Mouse (Mus musculus) MEL (cell line): ENCODE measurements around the gene Ppp1r1b. TPM values are rescaled to one million over a fixed set of nuclear protein-coding genes. Genes with fewer than 3 reads are reported as not detected.

ENCODE experiments used
- DNase-seq: peaks from one replicate; pipeline ENCODE4 v3.0.0; 2011; ENCODE audit warnings: low read depth, low spot score
- H3K27ac ChIP-seq: 2 replicates; pipeline ENCODE4 v1.5.1; 2012; ENCODE audit warnings: low read depth, mild to moderate bottlenecking, control low read depth, low read length, moderate library complexity; ENCODE audit not compliant: control insufficient read depth
- H3K27me3 ChIP-seq, 2 experiments: fragments of 150-350 bp in 1 of 2; sonication (generic) in 1 of 2; 2 replicates each; pipeline ENCODE4 v1.6.1; 2012; ENCODE audit warnings: low read length in 2 of 2, mild to moderate bottlenecking in 2 of 2, improper control_type of control experiment in 1 of 2, moderate library complexity in 1 of 2; ENCODE audit not compliant: insufficient read depth in 2 of 2, control insufficient read depth in 1 of 2
- H3K36me3 ChIP-seq, 2 experiments: 2 replicates each; pipeline ENCODE4 v1.6.1; 2012 to 2014; ENCODE audit warnings: low read length in 2 of 2, improper control_type of control experiment in 1 of 2, inconsistent platforms in 1 of 2, mild to moderate bottlenecking in 1 of 2; ENCODE audit not compliant: insufficient read depth in 2 of 2, control insufficient read depth in 1 of 2
- H3K4me1 ChIP-seq, 2 experiments: fragments of 150-350 bp in 1 of 2; sonication (generic) in 1 of 2; 2 replicates each; pipeline ENCODE4 v1.6.1; 2012; ENCODE audit warnings: low read length in 2 of 2, improper control_type of control experiment in 1 of 2, mild to moderate bottlenecking in 1 of 2; ENCODE audit not compliant: insufficient read depth in 2 of 2, control insufficient read depth in 1 of 2
- H3K4me3 ChIP-seq, 2 experiments: fragments of 150-350 bp in 1 of 2; sonication (generic) in 1 of 2; 2 replicates each; pipeline ENCODE4 v1.5.1; 2012; ENCODE audit warnings: low read depth in 2 of 2, low read length in 2 of 2, mild to moderate bottlenecking in 2 of 2, moderate library complexity in 2 of 2, control low read depth in 1 of 2, improper control_type of control experiment in 1 of 2; ENCODE audit not compliant: control insufficient read depth in 1 of 2, insufficient read depth in 1 of 2
- H3K79me2 ChIP-seq: 2 replicates; pipeline ENCODE4 v1.6.1; 2012; ENCODE audit warnings: mild to moderate bottlenecking, low read length, moderate library complexity; ENCODE audit not compliant: control insufficient read depth, poor library complexity, insufficient read depth
- H3K9ac ChIP-seq: 2 replicates; pipeline ENCODE4 v1.6.1; 2012; ENCODE audit warnings: low read depth, mild to moderate bottlenecking, control low read depth, low read length, moderate library complexity; ENCODE audit not compliant: control insufficient read depth, poor library complexity, severe bottlenecking
- H3K9me3 ChIP-seq: fragments of 150-350 bp; sonication (generic); replicated peaks from 2 replicates; pipeline ENCODE4 v1.6.1; 2012; ENCODE audit warnings: mild to moderate bottlenecking, low read length, improper control_type of control experiment, moderate library complexity; ENCODE audit not compliant: insufficient read depth
- E2F4 ChIP-seq: IDR thresholded peaks from 2 replicates; pipeline ENCODE4 v1.6.1; 2011; ENCODE audit warnings: low read depth, low read length, improper control_type of control experiment, borderline replicate concordance
- ELF1 ChIP-seq: IDR thresholded peaks from 2 replicates; pipeline ENCODE4 v1.6.1; 2014; ENCODE audit warnings: low read depth, mild to moderate bottlenecking, inconsistent platforms, low read length, improper control_type of control experiment, moderate library complexity
- ETS1 ChIP-seq: IDR thresholded peaks from 2 replicates; pipeline ENCODE4 v1.6.1; 2012; ENCODE audit warnings: low read depth, mild to moderate bottlenecking, inconsistent platforms, low read length, improper control_type of control experiment, moderate library complexity
- KAT2A ChIP-seq: conservative IDR thresholded peaks from 2 replicates; pipeline ENCODE4 v1.6.1; 2012; ENCODE audit warnings: low read depth, low read length, improper control_type of control experiment, inconsistent platforms
- MEF2A ChIP-seq: IDR thresholded peaks from 2 replicates; pipeline ENCODE4 v1.6.1; 2014; ENCODE audit warnings: low read depth, mild to moderate bottlenecking, inconsistent platforms, low read length, improper control_type of control experiment; ENCODE audit not compliant: poor library complexity, insufficient replicate concordance, severe bottlenecking; ENCODE audit errors: extremely low read depth
- MXI1 ChIP-seq: IDR thresholded peaks from 2 replicates; pipeline ENCODE4 v1.6.1; 2011; ENCODE audit warnings: mild to moderate bottlenecking, low read depth, low read length, improper control_type of control experiment
- MYB ChIP-seq: IDR thresholded peaks from 2 replicates; pipeline ENCODE4 v1.6.1; 2011; ENCODE audit warnings: mild to moderate bottlenecking, low read depth, low read length, improper control_type of control experiment
- POLR2AphosphoS2 ChIP-seq: IDR thresholded peaks from 2 replicates; pipeline ENCODE4 v1.6.1; 2011; ENCODE audit warnings: low read length, improper control_type of control experiment
- POLR2AphosphoS5 ChIP-seq: IDR thresholded peaks from 2 replicates; pipeline ENCODE4 v1.6.1; 2012; ENCODE audit warnings: low read depth, borderline replicate concordance, mild to moderate bottlenecking, inconsistent platforms, low read length, moderate library complexity, mixed read lengths
- RCOR1 ChIP-seq: IDR thresholded peaks from 2 replicates; pipeline ENCODE4 v1.6.1; 2012; ENCODE audit warnings: low read depth, mild to moderate bottlenecking, inconsistent platforms, low read length, improper control_type of control experiment
- SMC3 ChIP-seq: IDR thresholded peaks from 2 replicates; pipeline ENCODE4 v1.6.1; 2011; ENCODE audit warnings: low read depth, low read length, improper control_type of control experiment
- TAL1 ChIP-seq: IDR thresholded peaks from 2 replicates; pipeline ENCODE4 v1.6.1; 2012; ENCODE audit warnings: mild to moderate bottlenecking, inconsistent platforms, low read length, moderate library complexity, mixed read lengths
- TCF12 ChIP-seq: IDR thresholded peaks from 2 replicates; pipeline ENCODE4 v1.6.1; 2014; ENCODE audit warnings: low read depth, mild to moderate bottlenecking, inconsistent platforms, low read length, improper control_type of control experiment, moderate library complexity
- USF1 ChIP-seq: IDR thresholded peaks from 2 replicates; pipeline ENCODE4 v1.6.1; 2014; ENCODE audit warnings: low read depth, mild to moderate bottlenecking, inconsistent platforms, low read length, improper control_type of control experiment, moderate library complexity
- polyA plus RNA-seq, 2 experiments: library from polyadenylated mRNA; stranded (reverse) in 1 of 2; unstranded in 1 of 2; fragments of >175 nt in 1 of 2; fragments of >200 nt in 1 of 2; gene quantifications; 2 replicates each; pipeline versions ENCODE4 v1.2.1 to v1.2.4; 2012; ENCODE audit warnings: low replicate concordance in 2 of 2, low read depth in 1 of 2; ENCODE audit not compliant: insufficient read length in 2 of 2, insufficient read depth in 1 of 2, missing spikeins in 1 of 2
- total RNA-seq: library from RNA; depleted of rRNA; stranded (reverse); fragments of 300-350 nt; gene quantifications from 2 replicates; pipeline ENCODE4 v1.2.3, GENCODE M21; 2012

Ppp1r1b gene
- total and polyA plus RNA-seq, 3 experiments = 35.2 to 114 TPM; not detected in 1

DNA sequence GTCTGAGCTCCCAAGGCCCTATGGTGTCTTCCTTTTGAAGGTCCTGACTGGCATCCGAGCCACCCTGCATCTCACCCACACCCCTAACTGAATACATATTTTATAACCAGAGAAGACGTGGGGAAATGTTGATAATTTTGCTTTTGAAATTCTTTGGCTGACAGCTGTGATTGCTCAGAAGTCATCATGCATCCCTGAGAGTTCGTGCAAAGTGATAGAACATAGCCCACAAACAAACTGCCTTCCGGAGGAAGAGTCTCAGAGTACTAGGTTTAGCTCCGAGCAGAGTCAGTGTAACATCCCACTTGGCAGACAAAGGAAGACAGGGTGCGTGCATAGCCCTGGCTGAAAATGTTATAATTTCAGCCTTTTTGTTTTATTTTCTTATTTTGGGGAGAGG lies 25.0 kb downstream of the Ppp1r1b start:
- TF ChIP-seq MYB = no peak
- H3K79me2 ChIP-seq = no peaks in the 10 kb centered on the region; the same call in 1 of the 2 replicates
- H3K4me3 ChIP-seq = no peak overlapping the region
- H3K27ac ChIP-seq = no peak overlapping the region
- peaks cover 0 to 3% of the 10 kb centered on the region in 2 experiments; a peak in 2 of 4 replicates for H3K36me3 ChIP-seq
- no peaks in the 10 kb centered on the region for H3K9me3 ChIP-seq
- H3K9ac ChIP-seq = no peak overlapping the region
- H3K4me1 ChIP-seq = no peaks in the 10 kb centered on the region
- H3K27me3 ChIP-seq = no peaks in the 10 kb centered on the region
- DNase-seq = no peak

DNA sequence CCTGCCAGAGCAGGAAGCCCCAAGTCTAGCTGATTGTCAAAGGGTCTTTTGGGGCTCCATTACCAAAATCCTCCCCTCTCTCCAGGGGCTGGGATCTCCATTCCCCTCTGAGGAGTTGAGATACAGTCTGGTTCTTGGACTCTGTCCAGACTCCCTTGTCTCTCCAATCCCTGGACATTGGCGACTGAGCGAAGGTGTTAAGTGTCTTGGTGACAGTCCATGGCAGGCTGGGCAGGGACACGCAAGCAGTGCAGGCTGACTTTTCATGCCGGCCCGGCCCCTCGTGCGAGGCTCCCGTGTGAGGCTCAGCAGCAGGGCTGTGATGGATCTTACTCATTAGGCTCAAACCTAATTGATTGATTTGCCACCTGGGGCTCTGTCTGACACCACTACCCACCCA lies 26.1 kb downstream of the Ppp1r1b start:
- Histone ChIP-seq H3K9me3 (no peaks in the 10 kb centered on the region), H3K79me2 (no peaks in the 10 kb centered on the region; the same call in 1 of the 2 replicates), H3K36me3 (peaks cover 0 to 4% of the 10 kb centered on the region in 2 experiments; a peak in 2 of 4 replicates), H3K4me3 (no peak overlapping the region), H3K4me1 (no peaks in the 10 kb centered on the region), H3K9ac (no peak overlapping the region), H3K27me3 (no peaks in the 10 kb centered on the region), H3K27ac (no peak overlapping the region)
- TF ChIP-seq KAT2A (no peak), MYB (no peak), MEF2A (no peak), USF1 (no peak), TAL1 (no peak), ELF1 (no peak), RCOR1 (no peak), POLR2AphosphoS5 (no peak), TCF12 (no peak), POLR2AphosphoS2 (no peak)
- no peak for DNase-seq

DNA sequence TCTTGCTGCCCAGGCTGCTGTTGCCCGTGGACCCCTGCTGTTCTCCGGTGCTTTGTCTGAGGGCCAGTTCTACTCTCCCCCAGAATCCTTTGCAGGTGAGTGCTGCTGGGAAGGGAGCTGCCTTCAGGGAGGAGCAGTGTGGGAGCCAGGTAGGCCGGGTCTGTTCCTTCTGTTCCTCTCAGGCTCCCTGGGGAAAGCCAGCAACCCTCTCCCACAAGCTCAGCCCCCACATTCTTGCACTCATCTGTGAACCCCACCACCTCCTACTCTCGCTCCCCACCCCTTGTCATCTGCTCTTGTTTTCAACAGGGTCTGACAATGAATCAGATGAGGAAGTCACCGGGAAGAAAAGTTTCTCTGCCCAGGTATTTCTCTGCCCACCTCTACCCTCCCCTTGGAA lies 28.6 kb downstream of the Ppp1r1b start:
- Histone ChIP-seq H3K79me2 (no peaks in the 10 kb centered on the region), H3K36me3 (peaks cover 0 to 4% of the 10 kb centered on the region in 2 experiments; a peak in 2 of 4 replicates), H3K9me3 (no peaks in the 10 kb centered on the region), H3K4me3 (no peak overlapping the region), H3K9ac (no peak overlapping the region), H3K4me1 (no peaks in the 10 kb centered on the region), H3K27ac (no peak overlapping the region), H3K27me3 (no peaks in the 10 kb centered on the region)
- no peak for DNase-seq
- no peak for TF ChIP-seq ETS1
- no peak for TF ChIP-seq MXI1
- no peak for TF ChIP-seq SMC3
- TF ChIP-seq E2F4 = no peak
